Mouse (Mus musculus): ENCODE results near the gene Mmp9.

The Mmp9 gene

DNA sequence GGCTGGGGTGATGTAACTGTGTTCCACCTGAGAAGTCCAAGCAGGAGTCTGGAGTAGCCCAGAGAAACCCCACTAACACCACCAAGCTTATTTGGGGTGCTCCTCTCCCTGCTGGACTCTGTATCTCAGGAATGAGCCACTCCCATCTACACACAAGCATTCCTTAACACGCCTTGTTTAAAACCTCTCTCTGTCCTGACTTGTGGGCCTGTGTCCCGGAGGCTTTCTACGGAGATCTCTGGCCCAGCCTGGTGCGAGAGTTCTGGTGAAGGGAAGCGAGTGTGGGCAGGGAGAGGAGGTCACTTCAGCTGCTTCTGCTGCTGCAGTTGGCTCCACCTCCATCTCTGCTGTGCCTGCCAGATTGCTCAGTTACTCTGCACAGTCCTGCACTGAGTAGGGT is 15.6 kb downstream of the Mmp9 start:
- DNase-seq (ENCODE audit: low spot score): no peak

- no peak for DNase-seq (ENCODE audit: low spot score)
Observed at GRCm38 (mm10) chr2:164957548-164958315, 17.2 kb downstream of the Mmp9 start.

DNA sequence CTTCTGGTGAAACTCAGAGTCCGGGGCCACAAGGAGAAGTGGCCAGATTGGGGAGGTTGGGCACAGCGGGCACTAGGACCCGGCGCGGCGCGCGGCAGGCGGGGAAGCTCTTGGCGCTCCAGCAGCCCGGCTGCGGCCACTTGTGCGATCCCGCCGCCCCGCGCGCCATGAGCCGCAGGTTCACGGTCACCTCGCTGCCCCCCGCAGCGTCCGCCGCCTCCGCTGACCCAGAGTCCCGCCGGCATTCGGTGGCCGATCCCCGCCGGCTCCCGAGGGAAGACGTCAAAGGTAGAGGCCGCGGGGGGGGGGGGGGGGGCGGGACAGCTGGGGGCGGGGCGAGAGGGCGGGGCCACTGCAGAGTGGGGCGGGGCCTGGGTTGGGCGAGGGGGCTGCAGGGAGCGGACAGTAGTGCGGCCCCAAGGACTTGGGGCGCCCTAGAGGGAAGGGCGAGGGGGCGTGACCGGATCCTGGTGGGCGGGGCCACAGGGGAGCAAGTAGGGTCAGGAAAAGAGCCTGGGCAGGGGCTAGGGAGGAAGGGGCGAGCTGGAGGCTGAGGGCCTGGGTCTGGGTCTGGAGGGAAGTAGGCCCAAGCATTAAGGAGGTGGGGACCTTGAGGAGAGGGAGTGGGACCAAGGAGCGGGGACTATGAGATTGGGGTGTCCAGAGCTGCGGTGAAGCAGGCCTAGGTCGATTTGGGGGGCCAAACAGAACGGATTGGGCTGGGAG is 20.3 kb downstream of the Mmp9 start, which contains the start of gene Slc12a5:
Slc12a5 (plus strand) TSS at position 87 of the 726 bp plus-strand sequence.
- peak; percentile 58 for DNase-seq (ENCODE audit: low spot score)

GRCm38 (mm10) chr2:164961506-164962182 is 21.1 kb downstream of the Mmp9 start:
- peak; percentile 55 for DNase-seq (ENCODE audit: low spot score)

DNA sequence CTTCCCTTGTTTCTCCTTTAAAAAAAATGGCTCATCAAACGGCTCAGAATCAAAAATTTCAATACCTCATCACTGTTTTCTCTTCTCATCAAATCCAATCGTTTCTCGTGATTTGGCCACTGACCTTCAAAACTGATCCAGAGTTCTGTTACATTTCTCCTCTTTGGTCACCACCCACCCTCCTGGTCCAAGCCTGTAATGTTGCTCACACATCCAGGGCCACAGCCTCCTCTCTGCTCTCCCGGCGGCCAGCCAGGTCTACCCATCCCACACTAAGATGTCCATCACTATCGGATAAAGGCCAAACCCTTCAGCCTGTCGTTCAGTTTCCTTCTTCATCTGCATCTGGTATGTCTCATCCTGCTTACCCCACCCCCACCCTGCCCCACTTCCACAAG is 21.6 kb downstream of the Mmp9 start:
- DNase-seq (ENCODE audit: low spot score): no peak

DNA sequence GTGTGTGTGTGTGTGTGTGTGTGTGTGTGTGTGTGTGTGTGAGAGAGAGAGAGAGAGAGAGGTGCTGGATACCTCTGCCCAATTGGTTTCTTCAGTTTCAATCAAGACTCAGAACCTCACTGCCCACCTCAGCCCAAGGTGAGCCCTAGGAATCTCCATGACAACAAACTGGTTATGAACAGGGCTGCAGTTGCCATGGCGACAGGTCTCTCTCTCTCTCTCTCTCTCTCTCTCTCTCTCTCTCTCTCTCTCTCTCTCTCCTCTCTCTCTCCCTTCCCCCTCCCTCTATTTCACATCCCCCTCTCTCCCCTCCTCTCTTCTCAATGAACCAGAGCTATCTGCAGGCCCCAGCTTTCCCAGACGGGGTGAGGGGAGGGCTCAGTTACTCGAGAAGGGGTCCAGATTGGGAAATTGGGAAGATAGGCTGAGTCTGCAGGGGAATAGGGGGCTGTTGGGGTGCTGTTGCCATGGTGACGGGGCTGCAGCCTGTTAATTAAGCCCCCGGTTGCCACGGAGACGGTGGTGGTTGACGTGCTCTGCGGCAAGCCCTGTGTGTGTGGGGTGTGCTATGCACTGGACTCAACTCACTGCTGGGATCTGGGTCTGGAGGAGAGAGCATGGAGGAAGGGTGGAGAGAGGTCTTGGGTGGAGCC is 23.8 kb downstream of the Mmp9 start:
- DNase-seq (ENCODE audit: low spot score): no peak

DNA sequence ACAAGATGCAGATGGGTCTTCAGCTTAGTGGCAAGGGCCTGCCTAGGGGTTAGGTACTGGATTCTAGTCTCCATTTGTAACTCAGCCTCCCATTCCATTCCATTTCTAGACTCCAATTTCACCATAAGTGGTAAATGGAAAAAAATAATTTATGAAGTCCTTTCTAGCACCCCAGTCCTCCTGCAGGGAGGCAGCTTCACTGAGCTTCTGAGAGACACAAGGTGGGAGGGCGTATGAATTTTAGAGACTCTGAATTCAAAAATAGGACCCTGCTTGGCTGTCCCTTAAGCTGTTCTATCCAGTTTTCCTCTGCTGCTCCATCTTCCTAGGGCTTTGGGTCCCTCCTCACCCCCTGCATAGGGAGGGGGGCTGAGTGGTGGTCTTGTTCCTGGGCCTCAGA is 24.4 kb downstream of the Mmp9 start:
- DNase-seq (ENCODE audit: low spot score): no peak

DNA sequence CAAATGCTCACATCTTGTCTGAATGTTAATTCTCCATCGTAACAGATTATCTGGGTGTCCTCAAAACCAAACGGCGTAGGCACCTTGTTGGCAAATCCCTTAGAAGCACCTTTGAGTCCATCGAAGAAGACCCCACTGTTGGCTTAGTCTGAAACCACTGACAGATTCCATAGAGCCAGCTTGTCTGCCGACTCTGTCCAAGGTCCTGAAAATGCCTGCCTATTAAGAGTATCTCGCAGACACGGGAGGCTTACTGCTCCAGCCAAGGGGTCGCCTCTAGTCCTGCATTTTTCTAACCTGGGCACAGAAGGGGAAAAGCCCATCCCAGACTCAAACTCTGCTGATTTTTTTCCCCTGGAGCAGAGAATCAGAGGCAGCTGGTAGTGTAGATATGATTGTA is 25.8 kb downstream of the Mmp9 start:
- peak; percentile 37 for DNase-seq (ENCODE audit: low spot score)

- DNase-seq (ENCODE audit: low spot score): no peak
Observed at GRCm38 (mm10) chr2:164967193-164967592, 26.6 kb downstream of the Mmp9 start.

- DNase-seq (ENCODE audit: low spot score): no peak
Observed at GRCm38 (mm10) chr2:164967761-164968440, 27.3 kb downstream of the Mmp9 start.

GRCm38 (mm10) chr2:164968451-164968851 is 27.9 kb downstream of the Mmp9 start:
- peak; percentile 73 for DNase-seq (ENCODE audit: low spot score)

- DNase-seq (ENCODE audit: low spot score): no peak
Observed at GRCm38 (mm10) chr2:164969348-164969781, 28.8 kb downstream of the Mmp9 start.

- DNase-seq (ENCODE audit: low spot score): no peak
Observed at GRCm38 (mm10) chr2:164970631-164971196, 30.1 kb downstream of the Mmp9 start.

DNA sequence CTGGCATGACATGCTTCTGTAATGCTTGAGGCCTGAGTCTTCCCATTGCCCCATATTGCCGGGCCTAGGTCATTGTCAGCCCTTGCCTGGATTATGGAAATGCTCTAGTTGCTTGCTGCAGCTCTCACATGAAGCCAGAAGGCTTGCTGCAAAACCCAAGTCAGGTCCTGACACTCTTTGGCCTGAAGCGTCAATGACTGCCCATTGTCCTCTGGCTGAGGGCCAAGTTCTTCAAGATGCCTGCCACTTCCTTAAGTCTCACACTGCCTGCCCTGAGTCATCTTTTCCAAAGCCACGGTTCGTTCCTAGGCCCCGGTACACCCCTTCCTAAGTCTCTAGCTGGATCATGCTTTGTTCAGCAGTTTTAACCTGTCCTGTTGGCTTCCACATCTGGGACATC is 32.1 kb downstream of the Mmp9 start:
- DNase-seq (ENCODE audit: low spot score): no peak

DNA sequence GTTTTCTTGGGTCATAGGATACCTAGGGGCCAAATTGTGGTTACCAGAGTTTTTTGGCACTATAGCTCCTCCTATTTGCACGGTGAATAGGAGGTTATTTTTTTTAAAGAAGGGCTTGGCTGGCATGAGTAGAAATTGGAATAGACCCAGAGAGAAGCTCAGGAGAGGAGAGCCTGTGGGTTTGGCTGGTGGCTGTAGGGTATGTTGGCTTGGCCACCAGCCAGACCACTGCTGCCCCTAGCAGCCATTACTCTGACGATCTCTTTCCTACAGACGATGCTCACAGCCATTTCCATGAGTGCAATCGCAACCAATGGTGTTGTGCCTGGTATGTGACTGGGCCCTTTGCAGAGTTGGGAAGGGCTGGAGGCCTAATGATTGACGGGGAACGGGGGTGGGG is 35.0 kb downstream of the Mmp9 start:
- DNase-seq (ENCODE audit: low spot score): no peak

- peak; percentile 64 for DNase-seq (ENCODE audit: low spot score)
Observed at GRCm38 (mm10) chr2:164979749-164980148, 39.2 kb downstream of the Mmp9 start.

GRCm38 (mm10) chr2:164985962-164986361 is 45.4 kb downstream of the Mmp9 start:
- no peak for DNase-seq (ENCODE audit: low spot score)

DNA sequence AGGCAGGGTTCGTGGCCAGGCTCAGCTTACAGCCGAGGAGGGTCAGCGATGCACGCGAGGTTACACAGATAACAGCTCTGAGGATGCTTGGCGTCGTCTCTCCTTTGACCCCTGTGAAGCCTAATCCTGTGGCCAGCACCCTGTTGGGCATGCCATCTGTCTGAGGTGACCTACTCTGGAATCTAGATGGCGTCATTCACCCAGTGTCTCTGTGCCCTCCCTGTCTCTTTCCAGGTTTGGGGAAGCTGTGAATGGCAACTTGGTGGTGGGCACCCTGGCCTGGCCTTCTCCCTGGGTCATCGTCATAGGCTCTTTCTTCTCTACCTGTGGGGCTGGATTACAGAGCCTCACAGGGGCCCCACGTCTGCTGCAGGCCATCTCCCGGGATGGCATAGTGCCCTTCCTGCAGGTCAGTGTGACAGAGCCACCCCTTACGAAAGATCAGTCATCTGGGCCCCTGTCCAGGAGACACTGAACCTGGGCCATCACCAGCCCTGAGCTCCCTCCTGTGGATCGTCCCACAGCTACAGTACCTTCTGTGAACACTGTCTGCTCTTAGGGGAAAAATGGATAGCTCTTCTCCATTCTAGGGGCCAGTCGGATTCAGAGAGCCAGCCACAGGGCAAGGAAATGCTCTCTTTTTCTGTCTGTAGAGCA is 45.9 kb downstream of the Mmp9 start:
- no peak for DNase-seq (ENCODE audit: low spot score)

GRCm38 (mm10) chr2:164988777-164989176 is 48.2 kb downstream of the Mmp9 start:
- DNase-seq (ENCODE audit: low spot score): no peak

- no peak for DNase-seq (ENCODE audit: low spot score)
Observed at GRCm38 (mm10) chr2:164991111-164991510, 50.5 kb downstream of the Mmp9 start.

DNA sequence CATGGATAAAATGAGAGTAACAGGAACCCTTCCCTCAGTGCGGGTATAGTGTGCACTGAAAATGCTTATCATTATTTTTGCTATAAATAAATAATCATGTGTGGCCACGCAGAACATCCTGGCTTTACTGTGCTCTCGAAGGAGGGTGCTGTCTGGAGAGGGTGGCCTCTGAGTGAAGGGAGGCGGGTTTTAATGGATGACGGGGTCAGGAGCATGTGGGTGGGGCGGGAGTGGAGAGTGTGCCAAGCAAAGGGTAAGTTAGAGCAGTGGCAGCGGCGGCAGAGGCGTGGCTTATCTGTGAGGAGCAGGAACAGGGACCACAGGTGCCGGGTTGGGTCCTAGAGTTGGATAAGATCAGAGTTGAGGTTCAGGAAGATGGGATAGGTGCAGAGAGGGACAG is 51.2 kb downstream of the Mmp9 start:
- DNase-seq (ENCODE audit: low spot score): no peak

All from urinary bladder, postnatal 14 days (tissue).